Mouse (Mus musculus) thymus, postnatal 0 days (tissue): ENCODE data around the gene Nckap5. TPM values are rescaled to one million over a fixed set of nuclear protein-coding genes. Genes with fewer than 3 reads are reported as not detected.

Experiments
- DNase-seq: peaks from one replicate; pipeline ENCODE4 v3.0.0-alpha.2; 2015; ENCODE audit warnings: low spot score
- polyA plus RNA-seq: library from polyadenylated mRNA; unstranded; fragments of >200 nt; fragmentation: Nextera tagmentation; extraction: Ambion mirVana; gene quantifications from 2 replicates; pipeline ENCODE4 v1.2.1, GENCODE M21; 2015

The Nckap5 gene
- polyA plus RNA-seq, 1 experiment from 2014 or later = 1.1 TPM

DNA sequence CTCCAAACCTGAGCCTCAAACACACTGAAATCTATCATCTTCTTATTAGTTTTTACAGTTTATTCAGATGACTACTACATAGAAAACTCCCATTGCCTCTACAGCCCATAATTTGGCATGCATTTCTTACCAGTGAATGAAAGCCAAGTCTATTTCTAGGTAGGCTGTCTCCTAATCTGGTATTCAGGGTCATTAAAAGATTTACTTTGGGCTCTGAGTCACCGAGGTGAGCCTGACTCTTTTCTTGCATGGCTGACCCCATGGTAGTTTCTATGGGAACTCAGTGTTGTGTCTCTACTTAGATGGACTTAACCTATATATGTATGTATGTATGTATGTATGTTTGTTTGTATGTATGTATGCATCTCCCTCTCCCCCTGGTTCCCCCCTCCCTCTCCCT is 63.6 kb downstream of the Nckap5 start:
- no peak for DNase-seq

DNA sequence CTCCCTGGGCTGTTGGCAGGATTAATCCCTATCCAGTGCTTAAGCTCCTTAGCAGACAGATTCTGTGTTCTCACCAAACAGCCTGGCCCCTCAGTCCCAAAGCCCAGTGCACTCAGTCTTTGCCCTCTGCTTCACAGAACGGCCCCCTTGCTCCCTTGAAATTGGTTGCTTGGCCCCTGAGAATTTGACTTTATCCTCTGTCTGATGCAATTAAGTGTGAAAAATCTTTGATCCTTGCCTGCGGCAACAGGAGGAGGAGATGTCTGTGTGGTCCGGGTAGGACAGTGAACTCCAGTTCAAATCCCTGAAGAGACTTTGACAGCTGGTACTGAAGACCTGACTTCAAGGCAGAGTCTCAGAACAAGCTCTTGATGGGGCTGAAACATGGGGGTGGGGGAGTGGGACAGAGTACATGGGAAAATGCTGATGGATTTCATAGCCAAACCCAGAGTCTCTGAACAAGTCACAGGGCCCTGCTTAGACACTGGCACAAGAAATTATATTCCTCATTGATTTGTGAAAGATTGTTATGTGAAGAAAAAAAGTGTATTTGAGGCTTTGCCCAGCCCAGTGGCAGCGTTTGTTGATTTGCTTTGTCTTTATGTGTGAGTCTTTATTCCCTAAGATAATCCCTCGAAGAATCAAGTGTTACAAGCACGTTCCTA is 65.0 kb downstream of the Nckap5 start:
- DNase-seq = no peak

DNA sequence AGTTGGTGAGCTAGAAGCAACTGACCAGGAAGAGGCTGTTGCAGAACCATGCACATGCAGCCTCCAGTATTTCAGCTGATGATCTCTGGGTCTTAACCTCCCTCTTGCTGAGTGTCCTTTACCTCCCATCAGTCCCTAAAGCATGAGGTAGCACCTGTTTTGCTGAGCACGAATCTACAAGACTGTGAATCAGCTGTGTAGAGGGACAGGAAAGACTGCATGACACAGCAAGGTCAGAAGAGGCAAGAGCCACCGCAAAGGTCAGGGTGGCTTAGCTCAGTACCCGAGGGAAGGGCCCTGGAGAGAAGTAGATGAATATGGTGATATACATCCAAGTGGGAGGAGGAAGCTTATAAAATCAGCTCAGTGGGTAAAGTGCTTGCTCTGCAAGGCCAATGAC is 66.4 kb downstream of the Nckap5 start:
- no peak for DNase-seq

DNA sequence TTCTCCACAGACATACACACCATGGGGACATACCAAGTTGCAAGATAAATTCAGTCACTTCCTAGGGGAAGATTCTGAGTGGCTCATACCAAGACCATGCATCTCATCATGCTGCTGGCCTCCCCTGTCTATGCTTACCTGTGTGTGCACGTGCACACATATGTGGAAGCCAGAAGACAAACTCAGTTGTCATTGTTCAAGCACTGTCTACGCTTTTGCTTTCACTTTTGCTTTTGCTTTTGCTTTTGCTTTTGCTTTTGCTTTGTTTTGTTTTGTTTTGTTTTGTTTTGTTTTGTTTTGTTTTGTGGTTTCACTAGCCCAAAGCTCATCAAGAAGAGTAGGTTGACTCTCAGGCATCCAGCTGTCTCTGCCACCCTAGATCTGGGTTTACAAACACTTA is 67.4 kb downstream of the Nckap5 start:
- no peak for DNase-seq

DNA sequence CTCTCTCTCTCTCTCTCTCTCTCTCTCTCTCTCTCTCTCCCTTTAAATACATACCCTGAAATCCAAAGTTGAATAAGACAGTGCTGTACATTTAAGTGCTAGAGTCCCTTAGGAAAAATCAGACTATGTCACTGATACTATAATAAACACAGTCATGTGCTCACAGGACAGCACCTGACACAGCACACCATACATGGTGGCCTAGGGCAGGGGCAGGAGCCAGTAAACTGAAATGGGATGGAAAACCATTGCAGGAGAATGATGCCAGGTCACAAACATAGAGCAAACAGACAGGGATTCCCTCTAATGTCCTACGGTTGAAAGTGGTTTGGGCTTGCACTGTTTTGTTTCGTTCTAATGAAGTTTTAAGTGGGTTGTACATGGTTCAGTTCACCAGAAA is 70.2 kb downstream of the Nckap5 start:
- no peak for DNase-seq

DNA sequence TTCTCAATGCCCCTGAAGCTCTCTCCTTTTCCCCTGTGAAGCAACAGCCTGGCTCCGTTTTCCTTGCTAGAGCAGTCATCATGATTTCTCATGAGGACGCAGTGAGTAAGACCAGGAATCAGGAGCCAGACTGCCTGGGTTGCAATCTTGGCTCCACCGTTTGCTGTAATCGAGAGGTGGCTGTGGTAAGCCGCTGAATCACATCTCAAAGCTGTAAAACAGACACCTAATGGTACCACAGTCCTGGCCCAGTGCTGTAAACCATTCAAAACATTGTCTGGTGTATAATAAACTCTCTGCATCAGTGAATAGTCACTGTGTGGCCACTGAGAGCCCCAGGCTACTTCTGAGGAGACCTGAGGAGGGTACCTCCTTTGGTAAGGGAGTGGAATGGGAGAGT is 74.9 kb downstream of the Nckap5 start:
- DNase-seq = no peak

DNA sequence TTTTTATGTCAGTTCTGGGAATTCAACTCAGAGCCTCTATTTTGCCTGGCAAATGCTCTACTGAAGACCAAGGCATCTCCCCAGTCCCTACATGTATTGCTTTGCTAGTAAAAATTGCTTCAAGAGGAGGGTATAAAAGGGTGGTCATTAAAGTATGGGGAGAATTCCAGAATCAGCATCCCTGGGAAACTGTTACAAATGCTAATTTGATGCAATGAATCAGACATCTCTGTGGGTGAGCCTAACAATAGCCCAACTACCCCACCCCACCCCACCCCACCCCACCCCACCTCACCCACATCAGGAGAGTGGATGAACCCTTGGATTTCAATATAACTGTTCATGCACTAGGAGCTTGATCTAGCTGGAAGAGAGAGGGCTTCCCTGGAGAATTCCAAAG is 77.0 kb downstream of the Nckap5 start:
- no peak for DNase-seq

DNA sequence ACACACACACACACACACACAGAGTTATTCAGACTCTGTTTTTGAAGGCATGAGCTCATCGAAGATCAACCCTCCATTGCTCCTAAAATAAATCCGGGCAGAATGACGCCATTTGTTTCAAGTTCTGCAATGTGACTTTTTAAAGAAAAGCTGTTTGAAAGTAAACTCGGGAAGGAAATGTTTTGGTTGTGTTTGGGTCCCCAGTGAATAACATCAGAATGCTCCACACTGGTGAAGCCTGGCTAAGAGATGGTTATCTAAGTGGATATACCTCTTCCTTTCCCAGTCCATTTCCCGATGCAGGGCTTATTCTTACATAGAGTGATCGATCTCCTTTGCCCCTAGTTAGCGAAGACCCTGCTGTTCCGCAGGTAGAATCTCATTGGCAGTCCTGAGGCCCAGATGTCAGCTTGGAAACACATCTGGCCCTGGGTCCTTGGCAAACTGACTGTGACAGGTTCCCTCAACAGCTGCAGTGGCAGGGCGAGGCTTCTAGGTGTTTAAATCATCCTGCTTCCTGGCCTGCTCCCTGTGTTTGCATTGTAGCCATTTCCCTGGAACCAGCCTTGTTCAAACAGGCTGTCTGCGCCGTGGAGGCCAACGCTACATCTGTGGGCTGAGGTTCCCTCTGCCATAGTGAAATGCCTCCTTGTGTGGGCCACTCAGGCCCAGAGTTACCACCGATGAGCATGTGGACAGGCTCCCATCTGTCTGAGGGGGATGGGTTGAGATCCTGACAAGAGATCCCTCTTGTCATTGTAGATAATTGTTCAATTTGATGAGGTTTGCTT is 78.2 kb downstream of the Nckap5 start:
- no peak for DNase-seq

DNA sequence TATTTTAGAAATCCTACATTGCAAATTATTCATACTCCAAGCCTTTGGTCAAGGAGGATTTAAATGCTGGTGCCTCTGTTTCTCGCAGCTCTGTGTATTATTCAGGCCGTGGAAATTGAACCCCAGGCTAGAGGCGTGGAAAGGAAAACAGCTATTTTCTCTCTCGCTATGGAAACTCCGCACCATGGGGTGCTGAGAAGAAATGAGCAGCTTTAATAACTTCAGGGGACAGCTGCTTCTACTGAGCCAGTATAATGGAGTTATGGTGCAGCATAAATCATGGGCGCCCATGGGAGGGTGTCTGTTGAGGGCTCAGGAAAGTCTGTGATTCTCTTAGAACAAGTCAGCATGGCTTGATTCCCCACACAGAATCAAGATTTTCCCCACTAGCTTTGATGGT is 79.5 kb downstream of the Nckap5 start:
- DNase-seq = no peak

DNA sequence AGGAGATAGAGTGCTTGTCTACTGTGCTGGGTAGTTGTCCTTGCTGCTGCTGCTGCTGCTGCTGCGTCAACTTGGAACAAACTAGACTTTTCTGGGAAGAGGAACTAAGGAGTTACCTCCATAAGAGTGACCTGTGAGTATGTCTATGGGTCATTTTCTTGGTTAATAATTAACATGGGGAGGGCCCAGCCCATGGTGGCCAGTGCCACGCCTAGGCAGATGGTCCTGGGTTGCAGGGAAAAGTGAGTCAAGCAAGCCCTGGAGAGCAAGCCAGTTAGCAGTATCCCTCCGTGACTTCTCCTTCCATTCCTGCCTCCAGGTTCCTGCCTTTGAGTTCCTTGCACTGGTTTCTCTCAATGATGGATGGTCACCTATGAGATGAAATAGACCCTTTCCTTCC is 80.4 kb downstream of the Nckap5 start:
- DNase-seq = no peak

DNA sequence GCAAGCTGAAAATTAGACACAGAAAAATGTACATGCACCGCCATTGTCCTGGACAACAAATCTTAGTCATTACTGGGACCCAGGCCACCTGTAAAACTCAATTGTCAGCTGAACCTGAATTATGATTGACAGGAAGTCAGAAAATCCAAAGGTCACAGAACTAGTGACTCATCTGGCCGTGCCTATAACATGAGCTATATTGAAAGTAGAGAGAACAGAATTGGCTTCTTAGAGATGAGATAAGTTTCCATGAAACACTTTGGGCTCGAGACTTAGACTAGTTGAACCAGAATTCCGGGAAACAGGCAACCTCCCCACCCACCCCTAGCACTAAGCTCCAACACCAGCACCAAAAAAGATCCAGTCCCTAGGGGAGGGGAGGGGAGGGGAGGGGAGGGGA is 82.7 kb downstream of the Nckap5 start:
- no peak for DNase-seq

DNA sequence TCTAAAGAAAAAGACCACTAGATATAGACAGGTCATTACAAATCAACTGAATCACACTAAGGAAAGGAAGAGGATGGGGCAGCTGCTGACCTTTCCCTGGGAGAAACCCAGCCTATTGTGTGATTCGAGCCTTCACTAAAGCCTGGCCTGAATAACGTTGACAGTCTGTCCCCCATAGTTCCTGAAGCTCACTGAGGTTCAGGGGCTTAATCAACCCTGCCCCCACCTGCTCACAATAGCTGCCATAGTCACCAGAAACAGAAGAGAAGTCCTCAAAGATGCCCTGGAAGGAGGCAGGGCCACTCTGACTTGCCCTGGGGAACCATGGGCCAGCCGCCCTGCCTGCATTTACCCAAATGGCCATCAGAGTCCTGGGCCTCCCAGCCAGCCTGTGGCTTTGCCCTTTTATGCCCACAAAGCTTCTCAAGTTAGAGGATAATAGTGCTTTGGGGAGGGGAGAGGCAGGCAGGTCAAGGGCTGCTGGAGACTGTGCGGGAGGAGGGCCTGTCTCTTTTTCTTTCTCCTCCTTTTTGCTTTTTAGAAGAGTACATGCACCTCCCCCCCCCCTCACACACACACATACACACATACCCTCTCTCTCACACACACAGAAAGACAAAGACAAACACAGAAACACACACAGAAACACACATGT is 85.0 kb downstream of the Nckap5 start:
- DNase-seq = no peak

DNA sequence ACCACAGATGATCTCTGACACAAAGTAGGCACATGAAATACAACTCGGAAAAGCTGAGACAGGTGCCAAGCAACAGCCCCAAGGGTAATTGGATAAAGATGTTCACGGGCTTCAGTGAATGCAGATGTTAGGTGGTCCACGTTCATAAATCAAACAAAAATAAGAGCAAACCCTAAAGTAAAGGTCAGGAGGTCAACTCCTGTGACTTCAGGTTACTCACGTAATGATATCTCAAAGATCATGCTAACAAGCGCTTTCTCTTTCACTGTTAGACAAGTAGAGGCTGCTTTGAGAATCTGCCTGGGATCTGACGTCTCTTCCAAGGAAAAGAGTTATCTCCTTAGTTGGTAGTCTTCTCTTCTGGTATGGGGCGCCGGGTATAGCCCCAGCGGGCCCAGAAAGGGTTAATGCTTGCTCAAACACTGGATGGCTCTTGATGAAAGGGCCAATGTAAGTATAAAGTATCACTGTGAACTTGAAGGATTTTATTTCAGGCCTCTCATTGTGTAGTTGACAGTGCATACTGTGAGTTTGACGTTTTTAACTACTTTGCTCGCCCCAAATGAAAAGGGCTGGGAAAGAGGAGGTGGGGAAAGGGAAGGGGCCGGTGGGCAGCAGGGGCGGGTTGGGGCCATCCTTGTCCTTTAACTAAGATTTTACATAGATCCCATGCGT is 85.8 kb downstream of the Nckap5 start:
- DNase-seq = no peak

DNA sequence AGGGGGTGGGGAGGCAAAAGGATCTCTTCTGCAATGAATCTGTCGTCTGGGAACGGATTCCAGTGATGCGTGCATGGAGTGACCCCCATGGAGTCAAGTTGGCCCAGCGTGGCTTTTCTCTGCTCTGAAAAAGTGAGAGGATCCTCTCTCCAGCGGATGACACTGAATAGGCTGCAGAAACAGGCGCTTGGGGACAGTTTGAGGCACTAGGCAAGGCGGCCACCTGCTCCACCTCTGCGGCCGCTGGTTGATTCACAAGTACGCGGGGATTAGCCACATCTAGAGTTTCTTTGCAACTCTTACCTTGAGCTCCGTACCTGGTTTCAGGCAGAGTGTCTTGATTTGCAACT is 92.3 kb downstream of the Nckap5 start:
- peak; percentile 3 for DNase-seq

DNA sequence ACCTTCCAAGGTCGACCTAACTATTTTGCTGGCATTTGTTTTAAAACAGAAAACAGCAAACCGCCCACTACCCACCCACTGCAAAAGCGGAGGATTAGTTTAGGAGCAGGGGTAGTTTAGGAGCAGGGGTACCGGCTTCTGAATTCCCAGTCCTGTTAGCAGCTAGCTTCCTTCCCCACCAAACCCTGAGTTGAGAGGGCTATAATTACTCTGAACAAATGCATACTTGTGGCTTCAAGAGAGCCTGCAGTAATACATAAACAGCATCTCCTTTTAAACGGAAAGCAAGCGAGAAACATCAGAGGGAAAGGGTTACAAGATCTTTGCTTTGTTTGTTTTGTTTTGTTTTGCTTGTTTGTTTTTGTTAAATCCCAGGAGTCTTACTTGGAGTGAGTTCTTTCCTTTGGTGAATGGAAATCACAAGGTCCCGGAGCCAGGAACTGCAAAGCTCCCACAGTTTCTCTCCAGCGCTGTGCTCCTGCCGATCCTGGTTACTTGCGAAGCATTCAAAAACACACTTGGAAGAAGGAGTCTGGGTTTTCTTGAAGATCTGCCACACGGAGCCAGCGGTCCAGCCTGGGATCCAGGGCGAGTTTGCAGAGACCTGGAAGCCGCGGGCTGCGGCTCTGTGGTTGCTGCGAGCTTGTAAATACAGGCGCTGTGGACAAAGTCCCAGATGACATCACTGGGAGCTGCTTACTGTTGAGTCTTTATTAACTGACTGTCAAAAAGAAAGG is 92.9 kb downstream of the Nckap5 start:
- DNase-seq = no peak

DNA sequence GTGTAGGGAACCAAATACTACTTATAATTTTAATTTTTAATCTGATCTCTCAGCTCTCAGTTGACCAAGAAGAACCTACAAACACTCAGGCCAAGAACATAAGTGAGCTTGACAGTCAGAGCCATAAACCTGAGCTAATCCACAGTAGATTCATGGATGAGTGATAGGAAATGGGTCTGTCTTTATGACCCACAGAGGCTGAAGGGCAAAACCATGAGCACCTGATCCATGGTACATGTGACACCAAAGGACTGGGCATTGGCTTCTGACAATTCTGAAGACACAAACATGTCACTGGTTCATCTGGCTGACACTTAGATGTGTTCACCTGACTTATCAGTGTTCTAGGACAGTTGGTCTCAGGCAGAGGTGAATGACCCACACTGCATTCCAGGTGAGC is 98.9 kb downstream of the Nckap5 start:
- DNase-seq = no peak

DNA sequence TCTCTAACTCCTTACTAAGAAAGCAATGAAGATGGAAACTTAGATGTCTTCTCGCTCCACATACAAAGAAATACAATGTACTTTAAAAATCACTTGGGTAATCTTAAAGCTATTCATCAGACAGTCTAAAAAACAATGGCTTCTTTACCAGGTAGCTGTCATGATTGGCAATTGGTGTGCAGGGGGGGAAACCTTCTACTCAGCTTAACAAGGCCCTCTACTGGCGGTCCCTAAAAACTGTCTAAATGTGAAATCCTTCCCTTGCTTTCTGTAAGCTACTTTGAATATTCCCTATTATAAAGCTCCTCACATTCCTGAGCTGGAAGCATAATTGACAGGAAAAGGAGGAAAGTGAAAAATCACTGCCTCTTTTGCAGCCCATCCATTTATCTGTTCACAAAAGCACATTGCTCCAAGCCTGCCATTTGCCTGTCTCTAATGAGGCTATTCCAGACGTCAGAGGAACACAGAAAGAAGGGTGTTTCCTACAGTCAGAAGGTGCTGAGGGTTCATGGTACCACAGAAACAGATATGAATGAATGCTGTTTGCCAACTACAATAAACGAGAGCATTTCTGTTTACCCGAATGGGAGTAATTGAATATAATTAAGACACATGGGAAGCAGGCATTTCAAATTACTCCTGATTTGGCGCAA is 104.1 kb downstream of the Nckap5 start:
- no peak for DNase-seq

DNA sequence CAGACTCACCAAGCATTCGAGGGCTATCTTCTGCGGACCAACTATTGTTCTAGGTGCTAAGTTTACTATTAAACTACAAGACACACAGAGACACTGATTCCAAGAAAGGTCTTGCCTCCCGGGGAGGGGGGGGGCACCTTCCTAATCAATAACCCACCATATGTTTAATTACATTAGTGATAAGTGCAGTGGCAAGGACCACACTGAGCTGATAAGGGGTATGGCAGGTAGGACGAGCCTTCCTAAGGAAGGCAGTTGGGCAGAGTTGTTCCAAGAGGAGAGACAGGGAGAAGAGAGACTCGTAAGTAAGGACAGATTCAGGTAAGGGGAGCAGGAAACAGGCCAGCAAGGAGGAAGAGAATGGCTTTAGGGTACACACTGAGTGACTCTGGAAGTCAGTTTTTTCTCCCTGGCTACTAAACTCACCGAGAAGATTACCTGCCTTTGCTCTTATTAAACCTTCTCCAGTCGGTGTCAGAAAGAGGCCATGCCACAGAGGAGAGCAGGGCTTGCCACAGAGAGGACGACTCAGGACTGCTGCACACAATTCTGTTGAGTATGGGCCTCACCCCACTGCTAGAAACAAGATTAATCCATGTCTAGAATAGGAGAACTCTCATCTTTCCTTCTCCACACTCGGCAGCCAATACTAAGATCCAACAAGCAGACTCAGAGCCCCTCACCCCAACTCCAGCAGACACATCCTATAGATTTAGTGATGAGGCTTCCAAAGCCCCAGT is 104.8 kb downstream of the Nckap5 start:
- DNase-seq = no peak

DNA sequence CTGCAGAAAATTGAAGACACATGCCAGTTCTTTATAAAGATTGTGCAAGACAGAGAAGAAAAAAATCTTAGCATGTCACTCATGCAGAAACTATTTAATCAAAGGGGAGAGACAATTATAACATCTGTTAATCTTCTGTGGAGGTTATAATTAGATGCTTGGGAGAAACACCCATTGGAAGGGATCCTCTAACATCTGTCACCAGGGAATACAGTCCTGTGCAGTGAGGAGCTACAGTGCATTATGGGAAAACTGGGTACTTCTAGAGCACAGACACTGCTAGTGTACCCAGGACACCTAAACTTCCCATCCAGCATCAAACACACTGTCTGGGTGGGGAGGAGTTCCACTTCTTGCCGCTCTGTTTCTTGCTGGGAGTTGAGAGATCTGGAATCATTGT is 108.7 kb downstream of the Nckap5 start:
- no peak for DNase-seq

DNA sequence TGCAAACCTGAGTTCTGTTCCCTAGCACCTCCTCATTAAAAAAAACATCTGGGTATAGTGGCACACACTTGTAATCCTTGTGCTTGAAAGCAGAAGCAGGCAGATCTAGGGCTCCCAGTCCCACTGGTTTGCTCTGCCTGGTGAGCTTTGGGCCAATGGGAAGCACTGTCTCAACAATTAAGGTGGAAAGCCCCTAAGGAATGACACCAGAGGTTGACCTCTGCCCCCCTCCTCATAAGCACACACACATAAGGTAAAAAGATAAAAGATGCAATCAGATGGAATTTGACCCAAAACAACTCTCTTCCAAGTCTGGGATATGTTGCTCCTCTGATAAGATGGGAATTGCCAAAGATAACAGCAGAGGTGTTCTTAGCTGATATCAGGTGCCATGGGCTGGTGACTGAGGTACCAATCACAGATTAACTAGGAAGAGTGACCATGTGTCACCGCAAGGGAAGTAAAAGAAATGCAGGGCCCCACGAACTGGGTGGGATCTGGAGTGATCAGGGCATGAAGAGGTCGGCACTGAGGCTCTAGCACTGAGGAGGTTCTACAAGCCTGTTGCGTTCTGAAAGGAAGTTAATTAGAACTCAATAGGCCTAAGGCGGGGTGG is 110.8 kb downstream of the Nckap5 start:
- DNase-seq = no peak
